Mouse (Mus musculus): Measurements from ENCODE around the gene Ibtk. TPM values are rescaled to one million over a fixed set of nuclear protein-coding genes. Genes with fewer than 3 reads are reported as not detected.

The Ibtk gene
- polyA plus RNA-seq, 1 experiment from 2014 or later: 34.3 TPM

DNA sequence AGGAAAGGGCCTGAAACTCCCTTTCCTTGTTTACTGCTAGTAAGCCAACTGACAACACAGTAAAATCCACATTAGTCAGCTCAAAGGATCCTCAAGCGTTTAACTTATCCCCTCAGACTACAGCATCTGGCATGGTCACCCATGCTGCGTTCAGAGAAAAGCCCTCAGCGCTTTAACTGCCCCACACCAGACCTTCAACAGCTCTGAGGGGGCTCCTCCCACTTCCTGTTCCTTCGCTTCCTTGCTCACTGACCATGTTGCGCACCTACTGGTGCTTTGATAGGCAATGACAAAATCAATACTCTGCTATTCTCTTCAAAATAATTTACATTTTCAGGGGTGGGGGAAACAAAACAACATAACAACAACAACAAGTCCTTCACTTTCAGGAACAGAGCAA, 47.2 kb downstream of the Ibtk start:
- WGBS: 80% methylated on average over 5 of the region's 5 CpGs
- no peaks in the 10 kb centered on the region for H3K4me1 ChIP-seq (replicated peaks)
- no peak for ATAC-seq (ENCODE audit: insufficient number of reproducible peaks, low FRiP score)
- H3K4me2 ChIP-seq: no peak overlapping the region
- H3K4me3 ChIP-seq: no peak overlapping the region
- H3K27me3 ChIP-seq (replicated peaks): no peaks in the 10 kb centered on the region
- no peaks in the 10 kb centered on the region for H3K9me3 ChIP-seq (replicated peaks)
- no peak overlapping the region for H3K27ac ChIP-seq (ENCODE audit: poor library complexity, severe bottlenecking)
- peaks cover 59% of the 10 kb centered on the region for H3K36me3 ChIP-seq
- no peak overlapping the region for H3K9ac ChIP-seq

GRCm38 (mm10) chr9:85695606-85696005, 53.5 kb downstream of the Ibtk start:
- H3K9me3 ChIP-seq (replicated peaks): no peaks in the 10 kb centered on the region
- H3K4me3 ChIP-seq: no peak overlapping the region
- H3K4me1 ChIP-seq (replicated peaks): no peaks in the 10 kb centered on the region
- H3K4me2 ChIP-seq: no peak overlapping the region
- H3K27me3 ChIP-seq (replicated peaks): no peaks in the 10 kb centered on the region
- H3K36me3 ChIP-seq: peaks cover 33% of the 10 kb centered on the region
- no peak for ATAC-seq (ENCODE audit: insufficient number of reproducible peaks, low FRiP score)
- WGBS: 93% methylated on average over 3 of the region's 3 CpGs
- H3K27ac ChIP-seq (ENCODE audit: poor library complexity, severe bottlenecking): no peak overlapping the region
- H3K9ac ChIP-seq: no peak overlapping the region

DNA sequence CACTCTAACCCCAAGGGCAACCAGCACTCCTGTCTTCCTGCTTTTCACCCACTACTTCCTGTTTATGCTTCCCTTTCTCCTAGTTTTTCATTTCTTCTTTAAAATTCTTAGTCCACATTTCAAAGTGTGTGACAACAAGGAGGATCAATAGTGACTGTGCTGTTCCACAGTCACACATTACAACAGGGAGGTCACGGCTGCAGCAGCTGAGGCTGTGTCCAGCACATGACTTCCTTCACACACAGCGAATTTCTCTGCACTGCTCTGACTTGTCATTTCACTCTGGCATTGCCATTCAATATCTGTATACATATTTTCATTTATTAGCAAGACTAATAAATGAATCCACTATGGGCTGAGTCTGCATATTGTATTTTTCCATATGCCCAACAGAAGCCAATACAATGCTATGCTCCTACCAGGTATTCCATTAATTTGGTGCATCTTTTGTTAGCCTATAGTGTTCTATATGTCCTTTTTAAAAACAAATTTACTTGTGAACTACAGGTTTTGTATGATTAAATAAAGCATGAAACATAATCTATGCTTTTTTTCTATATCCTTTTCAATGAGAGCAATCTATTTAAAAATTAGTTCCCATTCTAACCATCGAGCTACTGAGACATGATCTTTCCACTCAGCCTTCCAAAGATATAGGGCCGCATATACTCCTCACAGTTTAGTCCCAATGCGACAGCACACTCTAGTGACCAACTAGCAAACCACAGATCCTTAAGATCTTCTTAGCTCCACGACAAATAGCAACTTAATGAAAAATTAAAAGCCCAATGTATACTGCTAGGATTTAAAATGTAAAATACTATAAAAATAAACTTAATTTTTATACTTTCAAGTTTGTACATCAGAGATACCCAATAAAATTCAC, 55.7 kb downstream of the Ibtk start:
- Histone ChIP-seq H3K36me3 (peaks cover 48% of the 10 kb centered on the region), H3K4me2 (no peak overlapping the region), H3K4me3 (no peak overlapping the region), H3K9ac (no peak overlapping the region), H3K4me1 (replicated peaks) (peaks cover 5% of the 10 kb centered on the region), H3K27ac (ENCODE audit: poor library complexity, severe bottlenecking) (no peak overlapping the region), H3K9me3 (replicated peaks) (no peaks in the 10 kb centered on the region), H3K27me3 (replicated peaks) (no peaks in the 10 kb centered on the region)
- ATAC-seq (ENCODE audit: insufficient number of reproducible peaks, low FRiP score): 0 out of 2 replicates have a peak, but pooled peaks have one; percentile 59
- WGBS: 60% methylated on average over 6 of the region's 6 CpGs

- H3K4me2 ChIP-seq: no peak overlapping the region
- no peak overlapping the region for H3K9ac ChIP-seq
- H3K9me3 ChIP-seq (replicated peaks): peaks cover 12% of the 10 kb centered on the region
- no peak overlapping the region for H3K27ac ChIP-seq (ENCODE audit: poor library complexity, severe bottlenecking)
- ATAC-seq (ENCODE audit: insufficient number of reproducible peaks, low FRiP score): no peak
- no peak overlapping the region for H3K4me3 ChIP-seq
- H3K4me1 ChIP-seq (replicated peaks): peaks cover 6% of the 10 kb centered on the region
- 87% methylated on average over 6 of the region's 6 CpGs for WGBS
- H3K36me3 ChIP-seq: peaks cover 58% of the 10 kb centered on the region
- no peaks in the 10 kb centered on the region for H3K27me3 ChIP-seq (replicated peaks)
Observed at GRCm38 (mm10) chr9:85685010-85685409, 64.1 kb downstream of the Ibtk start.

GRCm38 (mm10) chr9:85675131-85675905, 73.8 kb downstream of the Ibtk start:
- H3K4me1 ChIP-seq (replicated peaks): peaks cover 5% of the 10 kb centered on the region; the same call in 1 of the 2 replicates
- no peak for ATAC-seq (ENCODE audit: insufficient number of reproducible peaks, low FRiP score)
- H3K4me2 ChIP-seq: no peak overlapping the region
- WGBS: 74% methylated on average over 10 of the region's 10 CpGs
- no peak overlapping the region for H3K27ac ChIP-seq (ENCODE audit: poor library complexity, severe bottlenecking)
- no peaks in the 10 kb centered on the region for H3K9me3 ChIP-seq (replicated peaks)
- no peaks in the 10 kb centered on the region for H3K36me3 ChIP-seq
- H3K4me3 ChIP-seq: no peak overlapping the region
- H3K27me3 ChIP-seq (replicated peaks): no peaks in the 10 kb centered on the region
- no peak overlapping the region for H3K9ac ChIP-seq

DNA sequence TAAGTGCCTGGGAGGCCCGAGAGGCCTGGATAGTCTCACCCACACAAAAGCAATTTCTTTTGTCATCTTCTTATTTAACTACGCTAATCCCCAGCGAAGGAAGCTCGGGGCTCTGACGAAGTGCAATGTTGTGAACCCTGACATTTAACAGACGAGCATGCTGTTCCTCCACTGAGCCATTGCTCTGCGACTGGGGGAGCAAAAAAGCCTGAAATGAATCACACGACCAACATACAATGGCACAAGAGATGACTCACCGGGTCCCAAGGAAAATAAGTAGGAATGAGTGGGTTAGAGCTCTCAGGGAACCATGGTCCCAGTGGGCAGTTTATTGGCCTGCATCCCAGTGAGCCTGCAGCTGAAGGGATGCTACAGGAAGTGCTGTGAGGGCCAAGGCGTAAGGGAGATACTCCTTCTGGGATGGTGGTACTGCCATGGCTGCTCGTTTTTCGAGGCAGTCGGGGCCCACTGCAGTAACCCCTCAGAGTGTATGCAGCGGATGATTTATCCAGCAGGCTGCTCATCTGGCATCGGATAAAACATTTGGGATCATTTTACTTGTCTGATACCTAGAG, 75.1 kb downstream of the Ibtk start:
- H3K27ac ChIP-seq (ENCODE audit: poor library complexity, severe bottlenecking): no peak overlapping the region
- H3K9ac ChIP-seq: 0 out of 2 replicates have a peak overlapping the region, but pooled peaks have one; percentile 1
- no peaks in the 10 kb centered on the region for H3K27me3 ChIP-seq (replicated peaks)
- 42% methylated on average over 15 of the region's 15 CpGs for WGBS
- no peak overlapping the region for H3K4me3 ChIP-seq
- H3K36me3 ChIP-seq: no peaks in the 10 kb centered on the region
- peak; percentile 42 for ATAC-seq (ENCODE audit: insufficient number of reproducible peaks, low FRiP score)
- no peak overlapping the region for H3K4me2 ChIP-seq
- no peaks in the 10 kb centered on the region for H3K9me3 ChIP-seq (replicated peaks)
- H3K4me1 ChIP-seq (replicated peaks): peaks cover 5% of the 10 kb centered on the region; the same call in 1 of the 2 replicates

DNA sequence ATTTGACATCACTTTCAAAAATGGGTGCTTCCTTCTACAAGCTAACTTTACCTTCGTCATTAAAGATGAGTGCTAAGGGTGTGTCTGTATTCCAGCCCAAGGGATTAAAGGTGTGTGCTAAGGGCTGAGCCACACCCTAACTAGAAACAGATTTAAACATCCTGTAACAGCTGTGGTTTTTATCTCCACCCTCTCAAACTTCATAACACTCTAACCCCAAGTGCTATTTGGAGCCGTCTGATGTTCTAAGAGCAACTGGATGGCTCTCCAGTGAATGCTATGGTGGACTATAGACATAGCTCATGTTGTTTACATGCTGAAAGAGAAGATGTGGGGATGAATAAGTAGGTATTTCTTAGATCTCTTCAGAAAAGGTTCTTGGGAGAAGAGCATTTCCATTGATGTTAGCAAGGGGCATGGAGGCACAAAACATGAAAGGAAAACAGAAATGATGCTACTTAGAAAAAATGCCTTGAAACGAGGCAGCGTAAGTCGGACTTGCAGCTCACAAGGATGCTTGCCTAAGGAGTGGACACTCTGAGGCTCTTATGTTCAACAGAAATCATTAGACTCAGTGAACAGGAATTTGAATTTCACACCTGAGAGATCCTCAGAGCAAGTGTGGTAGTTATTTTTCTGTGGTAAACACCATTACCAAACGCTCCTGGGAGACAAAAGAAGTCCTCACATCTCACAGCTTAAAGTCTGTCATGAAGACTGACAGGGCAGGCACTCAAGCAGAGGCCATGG, 77.4 kb downstream of the Ibtk start:
- peaks cover 5% of the 10 kb centered on the region; the same call in 1 of the 2 replicates for H3K4me1 ChIP-seq (replicated peaks)
- no peak overlapping the region for H3K27ac ChIP-seq (ENCODE audit: poor library complexity, severe bottlenecking)
- no peaks in the 10 kb centered on the region for H3K36me3 ChIP-seq
- ATAC-seq (ENCODE audit: insufficient number of reproducible peaks, low FRiP score): no peak
- no peaks in the 10 kb centered on the region for H3K9me3 ChIP-seq (replicated peaks)
- 78% methylated on average over 6 of the region's 6 CpGs for WGBS
- no peaks in the 10 kb centered on the region for H3K27me3 ChIP-seq (replicated peaks)
- H3K9ac ChIP-seq: no peak overlapping the region
- H3K4me2 ChIP-seq: no peak overlapping the region
- no peak overlapping the region for H3K4me3 ChIP-seq

- no peaks in the 10 kb centered on the region for H3K27me3 ChIP-seq (replicated peaks)
- no peaks in the 10 kb centered on the region for H3K36me3 ChIP-seq
- H3K9ac ChIP-seq: no peak overlapping the region
- no peak overlapping the region for H3K4me3 ChIP-seq
- H3K27ac ChIP-seq (ENCODE audit: poor library complexity, severe bottlenecking): no peak overlapping the region
- H3K9me3 ChIP-seq (replicated peaks): no peaks in the 10 kb centered on the region
- H3K4me2 ChIP-seq: no peak overlapping the region
- ATAC-seq (ENCODE audit: insufficient number of reproducible peaks, low FRiP score): no peak
- WGBS: 81% methylated on average over 1 of the region's 1 CpGs
- H3K4me1 ChIP-seq (replicated peaks): peaks cover 5% of the 10 kb centered on the region
Observed at GRCm38 (mm10) chr9:85664316-85664715, 84.8 kb downstream of the Ibtk start.

DNA sequence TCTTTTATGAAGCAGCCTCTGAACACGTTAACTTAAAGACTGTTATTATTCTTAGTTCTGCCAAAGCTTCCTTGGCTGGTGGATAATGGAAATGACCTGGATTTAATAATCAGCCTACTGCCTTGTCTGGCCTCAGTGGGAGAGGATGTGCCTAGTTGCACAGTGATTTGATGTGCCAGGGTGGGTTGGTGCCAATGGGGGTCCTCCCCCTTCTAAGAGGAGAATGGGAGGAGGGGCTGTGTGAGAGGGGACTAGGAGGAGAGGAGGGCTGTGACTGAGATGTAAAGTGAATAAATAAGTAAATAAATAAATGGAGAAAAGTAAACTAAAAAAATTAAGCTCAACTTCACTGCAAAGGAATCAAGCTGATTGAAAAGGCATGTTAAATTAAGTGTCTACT, 85.3 kb downstream of the Ibtk start:
- no peak for ATAC-seq (ENCODE audit: insufficient number of reproducible peaks, low FRiP score)
- no peaks in the 10 kb centered on the region for H3K9me3 ChIP-seq (replicated peaks)
- H3K4me2 ChIP-seq: no peak overlapping the region
- peaks cover 5% of the 10 kb centered on the region for H3K4me1 ChIP-seq (replicated peaks)
- H3K27me3 ChIP-seq (replicated peaks): no peaks in the 10 kb centered on the region
- H3K9ac ChIP-seq: no peak overlapping the region
- H3K36me3 ChIP-seq: no peaks in the 10 kb centered on the region
- WGBS: 90% methylated on average over 1 of the region's 1 CpGs
- H3K27ac ChIP-seq (ENCODE audit: poor library complexity, severe bottlenecking): no peak overlapping the region
- no peak overlapping the region for H3K4me3 ChIP-seq

DNA sequence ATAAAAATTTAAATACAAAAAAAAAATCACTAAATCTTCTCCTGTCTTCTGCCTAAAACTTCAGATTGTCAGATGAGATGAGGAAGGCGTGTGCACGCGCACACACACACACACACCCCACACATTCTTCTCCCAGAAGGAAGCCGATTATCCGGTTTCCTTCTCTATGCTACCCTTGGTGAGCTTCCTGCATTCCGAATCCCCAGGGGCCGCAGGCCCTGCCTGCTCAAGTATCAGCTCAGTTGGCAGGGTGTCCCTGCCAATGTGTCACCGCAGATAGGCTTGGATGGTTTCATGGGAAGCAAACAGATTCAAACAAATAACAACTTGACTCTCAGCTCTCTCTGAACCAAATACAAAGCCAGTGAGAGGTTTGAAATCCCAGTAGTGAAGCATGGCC, 86.0 kb downstream of the Ibtk start:
- Histone ChIP-seq H3K9ac (no peak overlapping the region), H3K27me3 (replicated peaks) (no peaks in the 10 kb centered on the region), H3K4me1 (replicated peaks) (peaks cover 5% of the 10 kb centered on the region), H3K4me3 (no peak overlapping the region), H3K4me2 (no peak overlapping the region), H3K36me3 (no peaks in the 10 kb centered on the region), H3K9me3 (replicated peaks) (no peaks in the 10 kb centered on the region), H3K27ac (ENCODE audit: poor library complexity, severe bottlenecking) (no peak overlapping the region)
- 15% methylated on average over 8 of the region's 8 CpGs for WGBS
- ATAC-seq (ENCODE audit: insufficient number of reproducible peaks, low FRiP score): no peak
